Mouse (Mus musculus): ENCODE data around the gene Gm3005.
"Not testable (repeated sequence)": the region's sequence is repeated elsewhere in the genome, so short reads cannot be mapped to it uniquely, and the experiment has no call there.

Gene Gm3005

GRCm38 (mm10) chr14:3427803-3428202 is at the start of gene Gm3005:
Gm3005 (plus strand) TSS chr14:3428103.
- not testable (repeated sequence) for H3K36me3 ChIP-seq (ENCODE audit: control insufficient read depth, insufficient read depth, low read length, poor library complexity, severe bottlenecking); DNase-seq (ENCODE audit: low read depth, low spot score); H3K27me3 ChIP-seq (ENCODE audit: control insufficient read depth, insufficient read depth, low read length, poor library complexity, severe bottlenecking)

- not testable (repeated sequence) for DNase-seq (ENCODE audit: low read depth, low spot score); H3K36me3 ChIP-seq (ENCODE audit: control insufficient read depth, insufficient read depth, low read length, poor library complexity, severe bottlenecking); H3K27me3 ChIP-seq (ENCODE audit: control insufficient read depth, insufficient read depth, low read length, poor library complexity, severe bottlenecking)
Observed at GRCm38 (mm10) chr14:3394793-3395192, 33.1 kb upstream of the Gm3005 start, which contains the start of gene Gm10413. Gm10413 (plus strand) TSS chr14:3395093.

GRCm38 (mm10) chr14:3412314-3412713 is 15.6 kb upstream of the Gm3005 start, which contains the start of gene Gm10409:
Gm10409 (plus strand) TSS chr14:3412614.
- not testable (repeated sequence) for H3K27me3 ChIP-seq (ENCODE audit: control insufficient read depth, insufficient read depth, low read length, poor library complexity, severe bottlenecking)

GRCm38 (mm10) chr14:3449079-3449478 is 21.2 kb downstream of the Gm3005 start, which contains the start of gene Gm10408:
Gm10408 (plus strand) TSS chr14:3449379.
- not testable (repeated sequence) for DNase-seq (ENCODE audit: low read depth, low spot score); H3K36me3 ChIP-seq (ENCODE audit: control insufficient read depth, insufficient read depth, low read length, poor library complexity, severe bottlenecking); H3K27me3 ChIP-seq (ENCODE audit: control insufficient read depth, insufficient read depth, low read length, poor library complexity, severe bottlenecking)

More at GRCm38 (mm10) chr14:3412314-3412713, 15.6 kb upstream of the Gm3005 start, which contains the start of gene Gm10409:
- not testable (repeated sequence) for H3K36me3 ChIP-seq (ENCODE audit: control insufficient read depth, insufficient read depth, low read length, poor library complexity, severe bottlenecking); DNase-seq (ENCODE audit: low read depth, low spot score)

- not testable (repeated sequence) for H3K27me3 ChIP-seq (ENCODE audit: control insufficient read depth, insufficient read depth, low read length, poor library complexity, severe bottlenecking); DNase-seq (ENCODE audit: low read depth, low spot score); H3K36me3 ChIP-seq (ENCODE audit: control insufficient read depth, insufficient read depth, low read length, poor library complexity, severe bottlenecking)
Observed at GRCm38 (mm10) chr14:3634212-3634611, 206.3 kb downstream of the Gm3005 start, which contains the start of gene Gm3012. Gm3012 (plus strand) TSS chr14:3634512.
